Mouse (Mus musculus) kidney, postnatal 0 days (tissue): ENCODE results near the gene Slc26a9. TPM values are rescaled to one million over a fixed set of nuclear protein-coding genes. Genes with fewer than 3 reads are reported as not detected.
"Not testable (repeated sequence)": the region's sequence is repeated elsewhere in the genome, so short reads cannot be mapped to it uniquely, and the experiment has no call there.

Experiments
- ATAC-seq: fragments of 200-750 bp; cut with Nextera tagmentation; replicated peaks from 2 replicates; pipeline ENCODE4 v1.8.0; 2017; ENCODE audit warnings: low read depth, moderate number of reproducible peaks, moderate TSS enrichment, moderate library complexity; ENCODE audit not compliant: low FRiP score
- DNase-seq: peaks from one replicate; pipeline ENCODE4 v3.0.0-alpha.2; 2016; ENCODE audit warnings: low spot score
- H3K27ac ChIP-seq: fragments of 300-500 bp; sonication (generic); 2 replicates; pipeline ENCODE4 v1.5.1; 2014; ENCODE audit warnings: mild to moderate bottlenecking
- H3K27me3 ChIP-seq: fragments of 300-500 bp; sonication (generic); 2 replicates; pipeline ENCODE4 v1.6.1; 2014; ENCODE audit warnings: low read length, mixed read lengths; ENCODE audit not compliant: insufficient read depth
- H3K36me3 ChIP-seq: fragments of 300-500 bp; sonication (generic); 2 replicates; pipeline ENCODE4 v1.6.1; 2014; ENCODE audit warnings: low read length, mixed read lengths; ENCODE audit not compliant: insufficient read depth
- H3K4me1 ChIP-seq: fragments of 300-500 bp; sonication (generic); replicated peaks from 2 replicates; pipeline ENCODE4 v1.6.1; 2014; ENCODE audit warnings: antibody characterized with exemption, low read length, mixed read lengths; ENCODE audit not compliant: insufficient read depth
- H3K4me2 ChIP-seq: fragments of 300-500 bp; sonication (generic); 2 replicates; pipeline ENCODE4 v1.6.1; 2014; ENCODE audit warnings: mild to moderate bottlenecking, low read length, moderate library complexity, mixed read lengths
- H3K4me3 ChIP-seq: fragments of 300-500 bp; sonication (generic); replicated peaks from 2 replicates; pipeline ENCODE4 v1.5.1; 2014; ENCODE audit warnings: low read depth, low read length
- H3K9ac ChIP-seq: fragments of 300-500 bp; sonication (generic); 2 replicates; pipeline ENCODE4 v1.6.1; 2014; ENCODE audit warnings: low read depth, low read length
- H3K9me3 ChIP-seq: fragments of 300-500 bp; sonication (generic); replicated peaks from 2 replicates; pipeline ENCODE4 v1.6.1; 2016; ENCODE audit warnings: low read length, inconsistent platforms, mixed read lengths
- CTCF ChIP-seq: IDR thresholded peaks from 2 replicates; pipeline ENCODE4 v1.5.1; 2016; ENCODE audit warnings: antibody characterized with exemption, low read depth, mild to moderate bottlenecking, moderate library complexity
- WGBS: fragments of 180-500 bp; shearing (Covaris S2); extraction: QIAGEN DNeasy Blood & Tissue Kit; methylation state at CpG from one replicate; pipeline ENCODE4 v1.1.7; 2014; 5-methylcytosine and 5-hydroxymethylcytosine counted together
- polyA plus RNA-seq: library from polyadenylated mRNA; unstranded; fragments of >200 nt; fragmentation: Nextera tagmentation; extraction: Ambion mirVana; gene quantifications from 2 replicates; pipeline ENCODE4 v1.2.1, GENCODE M21; 2015

Gene Slc26a9
- polyA plus RNA-seq, 1 experiment from 2014 or later, result 0.20 TPM

DNA sequence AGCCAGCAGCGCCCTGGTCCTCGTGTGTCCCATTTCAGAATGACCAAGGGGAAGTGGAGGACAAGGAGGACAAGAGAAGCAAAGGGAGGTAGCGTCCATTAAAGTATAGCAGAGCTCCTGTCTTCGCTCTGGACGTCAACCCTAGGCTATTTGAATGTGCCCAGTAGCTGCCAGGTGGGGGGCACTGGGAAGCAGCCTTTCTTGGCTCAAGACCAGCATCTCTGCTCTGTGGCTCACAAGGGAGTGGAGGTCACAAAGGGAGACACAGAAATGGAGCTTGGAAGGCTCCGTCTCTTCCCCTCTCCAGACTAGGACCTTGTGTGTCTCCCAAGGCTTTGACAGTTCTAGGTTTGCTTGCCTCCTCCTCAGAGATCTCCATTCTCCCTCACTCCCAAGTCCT is 73.1 kb downstream of the Slc26a9 start:
- H3K4me3 ChIP-seq, result no peak overlapping the region
- H3K4me2 ChIP-seq, result no peak overlapping the region
- 76% methylated on average over 6 of the region's 6 CpGs for WGBS
- no peaks in the 10 kb centered on the region for H3K9me3 ChIP-seq
- ATAC-seq (no peak), DNase-seq (no peak)
- no peak for TF ChIP-seq CTCF
- no peaks in the 10 kb centered on the region for H3K27me3 ChIP-seq
- no peak overlapping the region for H3K9ac ChIP-seq
- no peaks in the 10 kb centered on the region for H3K4me1 ChIP-seq
- H3K27ac ChIP-seq, result no peak overlapping the region
- H3K36me3 ChIP-seq, result no peaks in the 10 kb centered on the region

- DNase-seq, H3K36me3 ChIP-seq, H3K9ac ChIP-seq, H3K27me3 ChIP-seq, H3K4me1 ChIP-seq, H3K4me2 ChIP-seq, H3K9me3 ChIP-seq, H3K4me3 ChIP-seq, H3K27ac ChIP-seq, ATAC-seq: not testable (repeated sequence)
- WGBS, result 77% methylated on average over 8 of the region's 9 CpGs
Observed at GRCm38 (mm10) chr1:131820353-131820752, 76.5 kb downstream of the Slc26a9 start.

DNA sequence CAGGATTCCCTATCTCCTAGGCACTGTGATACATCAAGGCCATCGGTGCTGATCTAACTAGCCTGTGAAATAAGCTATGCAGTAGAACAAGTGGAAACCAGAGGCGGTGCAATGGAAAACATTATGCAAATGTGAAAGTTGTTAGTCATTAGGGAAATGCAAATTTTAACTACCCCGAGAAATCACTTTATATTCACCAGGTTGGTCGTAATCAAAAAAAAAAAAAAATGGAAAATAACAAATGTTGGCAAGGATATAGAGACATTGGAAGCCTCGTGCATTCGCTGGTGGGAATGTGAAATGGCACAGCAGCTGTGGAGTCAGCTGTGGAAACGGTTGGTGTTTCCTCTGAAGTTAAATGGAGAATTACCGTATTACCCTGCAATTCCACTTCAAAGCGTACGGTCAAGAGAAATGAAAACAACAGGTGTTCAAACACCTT is 77.1 kb downstream of the Slc26a9 start:
- ATAC-seq (no peak), DNase-seq (no peak)
- WGBS, result 71% methylated on average over 10 of the region's 10 CpGs
- Histone ChIP-seq H3K27ac (no peak overlapping the region), H3K36me3 (no peaks in the 10 kb centered on the region), H3K4me1 (no peaks in the 10 kb centered on the region), H3K9ac (no peak overlapping the region), H3K4me2 (no peak overlapping the region), H3K9me3 (no peaks in the 10 kb centered on the region), H3K4me3 (no peak overlapping the region), H3K27me3 (no peaks in the 10 kb centered on the region)
- TF ChIP-seq CTCF, result no peak

Other genes with a start within 250 kb of the Slc26a9 start
- gene Srgap2, start 216.7 kb upstream of the Slc26a9 start, polyA plus RNA-seq, result 6.9 and 8.3 TPM in 2 replicates
- gene Fam72a, start 216.1 kb upstream of the Slc26a9 start, polyA plus RNA-seq, result 1.7 and 1.8 TPM in 2 replicates
- not detected in 2 replicates for gene Avpr1b, start 144.8 kb upstream of the Slc26a9 start, polyA plus RNA-seq
- 15.9 and 16.5 TPM in 2 replicates for gene Ctse, start 105.7 kb upstream of the Slc26a9 start, polyA plus RNA-seq
- gene Rab7b, start 55.3 kb upstream of the Slc26a9 start, polyA plus RNA-seq, result 1.7 and 2.1 TPM in 2 replicates
- 5.7 and 6.5 TPM in 2 replicates for gene Pm20d1, start 53.4 kb downstream of the Slc26a9 start, polyA plus RNA-seq
- 12.2 and 12.6 TPM in 2 replicates for gene Slc41a1, start 83.5 kb downstream of the Slc26a9 start, polyA plus RNA-seq
- gene Rab29, start 123.2 kb downstream of the Slc26a9 start, polyA plus RNA-seq, result 23.4 and 26.7 TPM in 2 replicates
- gene Nucks1, start 166.5 kb downstream of the Slc26a9 start, polyA plus RNA-seq, result 55.2 and 59.9 TPM in 2 replicates
- gene Slc45a3, start 218.9 kb downstream of the Slc26a9 start, polyA plus RNA-seq, result 9.1 and 10.1 TPM in 2 replicates